Comparison of ENCODE assay signal across 19 mouse cellular contexts in the genomic region with DNA sequence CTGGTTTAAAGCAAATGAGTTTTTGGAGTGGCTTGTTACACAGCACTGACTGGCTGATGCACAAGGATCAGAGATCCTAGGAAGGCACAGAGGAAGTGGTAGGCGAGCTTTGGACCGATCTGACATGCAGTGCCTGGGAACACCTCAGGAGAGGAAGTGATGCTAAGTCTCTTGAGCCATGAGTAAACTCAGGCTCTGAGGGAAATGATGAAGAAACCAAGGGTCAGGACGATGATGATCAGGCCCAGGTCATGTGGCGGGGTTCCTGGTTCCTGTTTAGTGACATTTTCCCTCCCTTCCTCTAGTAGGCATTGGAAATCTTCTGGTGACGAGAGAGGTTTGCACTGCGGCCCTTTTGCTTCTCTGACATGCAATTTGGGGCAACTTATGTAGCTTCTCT.
A peak's percentile ranks its signal among the peaks of the same experiment; 100 is the strongest.
DNase-seq lines count a peak whose midpoint lies in the region.
"Had no signal": no experiment of that assay in that cellular context is flagged by ENCODE, and none has a peak within 500 bp of the region (broad histone marks: within the 10 kb centered on the region; RNA-seq: fewer than 3 reads in every experiment).

No protein-coding gene starts in this region.

- DNase-seq in heart, adult 11 months = peak; percentile 74
- DNase-seq in heart, postnatal 10 days = no peak
- peak; percentile 64 for DNase-seq in lung, postnatal 36 days
- DNase-seq in lung, postnatal 10 days = no peak
- peak; percentile 74 to 76 for DNase-seq in monocyte, adult 2 months (ENCODE audit: low read depth in 1 of 2, low spot score in 2 of 2)
- DNase-seq in thymus, postnatal 10 days (ENCODE audit: low spot score in 2 of 2) = no peak
- no peak for DNase-seq in left cerebral cortex, adult 9 months (ENCODE audit: low spot score in 2 of 2)
- DNase-seq: adrenal gland, adult 8-10 months; cerebellum, adult 8-10 months; cerebellum, postnatal 25 days; embryo, embryonic 11 days; gastrocnemius, adult 2 months; heart, postnatal 36 days; kidney, postnatal 25 days; liver, embryonic 13.5 days; lung, embryonic 14.5 days; retina, postnatal 1 day; right cerebral cortex, postnatal 14 days; thymus, postnatal 14 days had no signal

- intact Hi-C loops in heart, postnatal 10 days (cut with DNase I) = no loop called here

Comparison
In these comparisons a context has a peak if more than half of its experiments do, and no peak if none do; other contexts are left out.
1. DNase-seq: peak in heart, adult 11 months (single experiment), lung, postnatal 36 days (single experiment) and monocyte, adult 2 months (2 of 2); none in heart, postnatal 10 days (0 of 2), lung, postnatal 10 days (single experiment), thymus, postnatal 10 days (0 of 2) and left cerebral cortex, adult 9 months (0 of 2).